Mouse (Mus musculus) olfactory bulb, adult 2 months (tissue): ENCODE measurements around the gene Sdhc. TPM values are rescaled to one million over a fixed set of nuclear protein-coding genes. Genes with fewer than 3 reads are reported as not detected.

ENCODE experiments used
- H3K27ac ChIP-seq: fragments of 200-500 bp; 2 replicates; pipeline ENCODE4 v1.5.1; 2012; ENCODE audit warnings: low read depth, low read length; ENCODE audit not compliant: insufficient read depth
- H3K4me1 ChIP-seq: fragments of 200-500 bp; 2 replicates; pipeline ENCODE4 v1.6.1; 2012; ENCODE audit warnings: low read length; ENCODE audit not compliant: control insufficient read depth, insufficient read depth
- H3K4me3 ChIP-seq: fragments of 200-500 bp; 2 replicates; pipeline ENCODE4 v1.5.1; 2012; ENCODE audit warnings: mild to moderate bottlenecking, low read depth, low read length, moderate library complexity; ENCODE audit not compliant: insufficient read depth
- CTCF ChIP-seq: fragments of 200-500 bp; IDR thresholded peaks from 2 replicates; pipeline ENCODE4 v1.5.1; 2012; ENCODE audit warnings: low read depth, mild to moderate bottlenecking, low read length, moderate library complexity; ENCODE audit not compliant: insufficient read depth
- POLR2A ChIP-seq: fragments of 200-500 bp; IDR thresholded peaks from 2 replicates; pipeline ENCODE4 v1.6.1; 2012; ENCODE audit warnings: mild to moderate bottlenecking, low read depth, low read length, moderate library complexity; ENCODE audit not compliant: insufficient read depth
- WGBS: fragments of 180-500 bp; shearing (Covaris S2); methylation state at CpG from one replicate; pipeline ENCODE4 v1.1.7; 2018; 5-methylcytosine and 5-hydroxymethylcytosine counted together
- polyA plus RNA-seq: library from polyadenylated mRNA; stranded (reverse); fragments of >200 nt; gene quantifications from 2 replicates; pipeline ENCODE4 v1.2.4, GENCODE M21; 2012; ENCODE audit warnings: low replicate concordance; ENCODE audit not compliant: missing spikeins, insufficient read depth, insufficient read length

Sdhc gene
- polyA plus RNA-seq, 1 experiment: not detected

DNA sequence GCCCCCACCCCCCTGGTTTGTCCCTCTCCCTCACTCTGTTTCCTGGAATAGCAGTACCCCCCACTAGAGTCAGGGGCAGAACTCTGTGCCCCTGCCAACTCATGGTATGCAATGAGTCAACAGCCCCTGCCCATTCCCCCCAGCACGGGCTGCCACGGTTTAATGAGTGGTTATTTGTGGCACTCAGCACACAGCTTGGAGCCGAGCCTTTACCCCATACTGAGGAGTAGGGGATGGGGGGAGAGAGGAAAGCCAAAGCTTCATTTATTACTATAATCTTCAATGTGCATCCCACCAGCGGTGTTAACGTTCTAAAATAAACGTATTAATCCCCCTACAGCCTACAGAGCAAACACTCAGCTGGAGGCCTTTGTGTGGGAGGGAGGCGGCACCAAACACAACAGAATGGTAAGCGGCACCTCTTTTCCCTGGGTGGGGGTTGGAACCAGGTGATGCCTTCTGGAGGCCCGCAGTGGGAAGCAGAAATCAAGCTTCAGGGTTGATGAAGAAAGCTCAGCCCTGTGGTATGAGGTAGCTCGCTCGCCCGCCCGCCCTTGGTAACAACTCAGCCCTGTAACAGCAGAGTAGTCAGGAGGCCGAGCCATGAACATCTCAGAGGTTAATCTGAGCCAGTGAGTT is 39.2 kb upstream of the Sdhc start:
- TF ChIP-seq CTCF (no peak), POLR2A (no peak)
- WGBS: 19% methylated on average over 14 of the region's 14 CpGs
- peaks cover 40% of the 10 kb centered on the region for H3K4me1 ChIP-seq

GRCm38 (mm10) chr1:171189046-171189445 is 38.6 kb upstream of the Sdhc start:
- peak overlapping the region; percentile 94 for H3K27ac ChIP-seq
- WGBS: 5% methylated on average over 8 of the region's 8 CpGs
- TF ChIP-seq CTCF: no peak
- peak overlapping the region; percentile 0; the same call in 1 of the 2 replicates for H3K4me3 ChIP-seq
- H3K4me1 ChIP-seq: peaks cover 40% of the 10 kb centered on the region

More for the DNA sequence above, 39.2 kb upstream of the Sdhc start:
- H3K27ac ChIP-seq: peak overlapping the region; percentile 94
- H3K4me3 ChIP-seq: peak overlapping the region; percentile 9; the same call in 1 of the 2 replicates

- H3K4me3 ChIP-seq: no peak overlapping the region
- peaks cover 41% of the 10 kb centered on the region for H3K4me1 ChIP-seq
- 29% methylated on average over 13 of the region's 13 CpGs for WGBS
- H3K27ac ChIP-seq: peak overlapping the region; percentile 94
- no peak for TF ChIP-seq CTCF
- TF ChIP-seq POLR2A: no peak
Measured at GRCm38 (mm10) chr1:171187851-171188700, 37.7 kb upstream of the Sdhc start.

- H3K4me1 ChIP-seq: peaks cover 39% of the 10 kb centered on the region
- TF ChIP-seq POLR2A: no peak
- no peak for TF ChIP-seq CTCF
- H3K27ac ChIP-seq: peak overlapping the region; percentile 79
- WGBS: 35% methylated on average over 8 of the region's 8 CpGs
- no peak overlapping the region; the same call in 1 of the 2 replicates for H3K4me3 ChIP-seq
Measured at GRCm38 (mm10) chr1:171185655-171186054, 35.3 kb upstream of the Sdhc start.

GRCm38 (mm10) chr1:171184314-171184713 is 33.9 kb upstream of the Sdhc start:
- TF ChIP-seq POLR2A: no peak
- TF ChIP-seq CTCF: no peak
- WGBS: 80% methylated on average over 7 of the region's 7 CpGs
- Histone ChIP-seq H3K4me3 (no peak overlapping the region), H3K27ac (no peak overlapping the region), H3K4me1 (peaks cover 30% of the 10 kb centered on the region)

DNA sequence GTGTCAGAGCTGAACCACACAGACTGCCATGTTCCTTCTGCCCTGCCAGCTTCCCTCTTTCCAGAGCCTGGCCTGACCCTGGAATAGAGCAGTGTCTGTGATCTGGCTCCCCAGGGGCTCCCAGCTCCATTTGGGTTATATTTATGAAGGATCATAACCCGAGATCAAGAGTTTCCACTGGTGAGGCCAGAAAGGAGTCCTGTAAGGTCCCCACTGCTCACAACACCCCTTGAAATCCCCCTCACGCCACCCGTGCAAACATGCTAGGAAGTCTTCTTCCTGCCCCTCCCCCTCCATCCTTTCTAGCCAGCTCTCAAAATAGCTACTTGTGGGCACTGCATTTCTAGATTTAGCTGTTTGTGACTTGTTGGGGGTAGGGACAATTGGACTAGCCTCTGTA is 33.2 kb upstream of the Sdhc start:
- Histone ChIP-seq H3K27ac (no peak overlapping the region), H3K4me1 (peaks cover 26% of the 10 kb centered on the region), H3K4me3 (no peak overlapping the region)
- no peak for TF ChIP-seq CTCF
- no peak for TF ChIP-seq POLR2A
- WGBS: 49% methylated on average over 3 of the region's 3 CpGs

DNA sequence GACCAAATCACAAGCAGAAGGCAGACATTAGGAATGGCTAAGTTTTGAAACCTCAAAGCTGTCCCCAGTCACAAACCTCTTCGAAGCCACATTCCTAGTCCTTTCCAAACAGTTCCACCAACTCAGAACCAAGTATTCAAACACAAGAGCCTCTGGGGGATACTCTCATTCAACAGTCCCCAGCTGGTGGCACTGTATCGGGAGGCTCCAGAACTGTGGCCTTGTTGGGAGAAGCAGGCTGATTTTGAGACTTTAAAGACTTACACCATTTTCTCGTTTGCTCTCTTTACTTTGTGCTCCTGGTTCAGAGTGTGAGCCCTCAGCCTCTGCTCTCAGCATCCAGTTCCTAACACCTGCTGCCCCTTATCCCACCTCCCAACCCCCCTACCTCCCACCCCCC is 32.6 kb upstream of the Sdhc start:
- Histone ChIP-seq H3K27ac (no peak overlapping the region), H3K4me1 (peaks cover 24% of the 10 kb centered on the region), H3K4me3 (no peak overlapping the region)
- no peak for TF ChIP-seq CTCF
- no peak for TF ChIP-seq POLR2A
- 74% methylated on average over 3 of the region's 3 CpGs for WGBS

GRCm38 (mm10) chr1:171179487-171180171 is 29.2 kb upstream of the Sdhc start:
- H3K4me1 ChIP-seq: peaks cover 12% of the 10 kb centered on the region
- H3K4me3 ChIP-seq: no peak overlapping the region
- 56% methylated on average over 5 of the region's 5 CpGs for WGBS
- no peak for TF ChIP-seq POLR2A
- no peak for TF ChIP-seq CTCF
- H3K27ac ChIP-seq: no peak overlapping the region

DNA sequence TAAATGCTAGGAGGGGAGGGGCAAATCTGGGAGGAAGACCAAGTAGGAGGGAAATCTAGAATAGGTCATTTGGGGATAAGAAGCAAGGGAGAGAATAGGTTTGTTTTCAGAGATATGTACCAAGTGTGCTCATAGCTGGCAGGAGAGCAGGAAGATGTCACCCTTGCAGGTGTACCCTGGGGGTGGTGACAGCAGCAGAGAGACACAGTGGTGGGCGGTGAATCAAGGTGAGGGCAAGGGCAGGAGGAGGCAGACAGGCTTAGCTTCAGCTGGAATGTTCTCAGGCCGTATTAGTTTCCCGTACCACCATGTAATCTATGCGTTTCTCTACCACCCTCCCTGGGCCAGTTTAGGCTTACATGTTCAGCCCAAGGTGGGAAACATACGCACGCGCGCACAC is 22.4 kb upstream of the Sdhc start:
- Histone ChIP-seq H3K4me3 (no peak overlapping the region), H3K4me1 (peaks cover 23% of the 10 kb centered on the region), H3K27ac (peak overlapping the region; percentile 83)
- WGBS: 83% methylated on average over 8 of the region's 8 CpGs
- no peak for TF ChIP-seq CTCF
- TF ChIP-seq POLR2A: no peak
